Mouse (Mus musculus) heart, postnatal 0 days (tissue): Measurements from ENCODE around the gene Ppm1g. TPM values are rescaled to one million over a fixed set of nuclear protein-coding genes. Genes with fewer than 3 reads are reported as not detected.

Experiments
- ATAC-seq: fragments of 200-750 bp; cut with Nextera tagmentation; 2 replicates; pipeline ENCODE4 v1.8.0; 2017; ENCODE audit warnings: low read depth, moderate number of reproducible peaks, moderate library complexity; ENCODE audit not compliant: insufficient read depth
- DNase-seq: peaks from one replicate; pipeline ENCODE4 v3.0.0-alpha.2; 2016; ENCODE audit warnings: low spot score
- H3K27ac ChIP-seq: fragments of 300-500 bp; sonication (generic); 2 replicates; pipeline ENCODE4 v1.5.1; 2014; ENCODE audit warnings: low read depth, mild to moderate bottlenecking
- H3K27me3 ChIP-seq: fragments of 300-500 bp; sonication (generic); 2 replicates; pipeline ENCODE4 v1.6.1; 2014; ENCODE audit warnings: low read length, mixed read lengths; ENCODE audit not compliant: control insufficient read depth, insufficient read depth
- H3K36me3 ChIP-seq: fragments of 300-500 bp; sonication (generic); replicated peaks from 2 replicates; pipeline ENCODE4 v1.6.1; 2014; ENCODE audit warnings: low read length, mixed read lengths; ENCODE audit not compliant: control insufficient read depth, insufficient read depth
- H3K4me1 ChIP-seq: fragments of 300-500 bp; sonication (generic); 2 replicates; pipeline ENCODE4 v1.6.1; 2014; ENCODE audit warnings: antibody characterized with exemption; ENCODE audit not compliant: control insufficient read depth, insufficient read depth
- H3K4me2 ChIP-seq: fragments of 300-500 bp; sonication (generic); 2 replicates; pipeline ENCODE4 v1.6.1; 2014; ENCODE audit warnings: low read depth, mild to moderate bottlenecking, low read length, moderate library complexity
- H3K4me3 ChIP-seq: fragments of 300-500 bp; sonication (generic); 2 replicates; pipeline ENCODE4 v1.5.1; 2014; ENCODE audit warnings: low read depth, low read length
- H3K9ac ChIP-seq: fragments of 300-500 bp; sonication (generic); replicated peaks from 2 replicates; pipeline ENCODE4 v1.6.1; 2014; ENCODE audit warnings: low read depth, low read length, mixed read lengths
- H3K9me3 ChIP-seq: fragments of 300-500 bp; sonication (generic); replicated peaks from 2 replicates; pipeline ENCODE4 v1.6.1; 2016; ENCODE audit warnings: low read length; ENCODE audit not compliant: control insufficient read depth
- CTCF ChIP-seq: IDR thresholded peaks from 2 replicates; pipeline ENCODE4 v1.5.1; 2016; ENCODE audit warnings: antibody characterized with exemption, control low read depth, low read depth
- EP300 ChIP-seq: IDR thresholded peaks from 2 replicates; pipeline ENCODE4 v1.6.1; 2016; ENCODE audit warnings: antibody characterized with exemption, low read depth
- WGBS: fragments of 180-500 bp; shearing (Covaris S2); extraction: QIAGEN DNeasy Blood & Tissue Kit; methylation state at CpG from one replicate; pipeline ENCODE4 v1.1.7; 2014; 5-methylcytosine and 5-hydroxymethylcytosine counted together
- polyA plus RNA-seq: library from polyadenylated mRNA; unstranded; fragments of >200 nt; fragmentation: Nextera tagmentation; extraction: Ambion mirVana; gene quantifications from 2 replicates; pipeline ENCODE4 v1.2.1, GENCODE M21; 2015
- total RNA-seq: library from RNA; depleted of rRNA; stranded (reverse); fragments of >200 nt; gene quantifications from 2 replicates; pipeline ENCODE4 v1.2.3, GENCODE M21; 2014; ENCODE audit warnings: low replicate concordance

Gene Ppm1g
- total and polyA plus RNA-seq, 2 experiments from 2014 or later: 51.7 to 68.0 TPM

DNA sequence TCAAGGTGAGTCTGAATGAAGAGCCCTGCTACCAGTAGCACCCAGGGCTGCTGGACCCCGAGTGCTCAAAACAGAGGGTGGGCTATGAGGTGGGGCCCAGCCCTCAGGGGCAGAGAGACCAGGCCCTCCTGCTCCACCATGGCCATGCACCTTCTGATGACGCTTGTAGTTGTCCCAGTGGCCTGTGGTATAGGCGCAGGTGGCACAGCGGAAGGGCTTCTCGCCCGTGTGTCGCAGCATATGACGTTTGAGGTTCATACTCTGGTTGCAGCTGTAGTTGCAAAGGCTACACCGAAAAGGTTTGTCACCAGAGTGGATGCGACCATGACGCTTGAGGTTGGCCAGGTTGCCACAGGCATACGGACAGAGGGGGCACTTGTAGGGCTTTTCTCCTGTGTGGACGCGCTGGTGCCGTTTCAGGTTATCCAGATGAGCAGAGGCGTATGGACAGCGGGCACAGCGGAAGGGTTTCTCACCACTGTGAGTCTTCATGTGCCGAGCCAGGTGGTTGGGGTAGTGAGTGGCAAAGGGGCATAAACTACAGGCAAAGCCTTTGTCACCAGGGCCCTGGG lies 21.1 kb downstream of the Ppm1g start:
- Histone ChIP-seq H3K4me3 (no peak overlapping the region), H3K27me3 (no peaks in the 10 kb centered on the region), H3K27ac (no peak overlapping the region), H3K4me1 (peaks cover 9% of the 10 kb centered on the region), H3K4me2 (no peak overlapping the region), H3K9me3 (0 out of 2 replicates have a peak, but pooled peaks cover 4% of the 10 kb centered on the region), H3K9ac (no peak overlapping the region), H3K36me3 (peaks cover 75% of the 10 kb centered on the region)
- ATAC-seq (no peak), DNase-seq (no peak)
- no peak for TF ChIP-seq CTCF
- no peak for TF ChIP-seq EP300
- WGBS: 88% methylated on average over 19 of the region's 19 CpGs

DNA sequence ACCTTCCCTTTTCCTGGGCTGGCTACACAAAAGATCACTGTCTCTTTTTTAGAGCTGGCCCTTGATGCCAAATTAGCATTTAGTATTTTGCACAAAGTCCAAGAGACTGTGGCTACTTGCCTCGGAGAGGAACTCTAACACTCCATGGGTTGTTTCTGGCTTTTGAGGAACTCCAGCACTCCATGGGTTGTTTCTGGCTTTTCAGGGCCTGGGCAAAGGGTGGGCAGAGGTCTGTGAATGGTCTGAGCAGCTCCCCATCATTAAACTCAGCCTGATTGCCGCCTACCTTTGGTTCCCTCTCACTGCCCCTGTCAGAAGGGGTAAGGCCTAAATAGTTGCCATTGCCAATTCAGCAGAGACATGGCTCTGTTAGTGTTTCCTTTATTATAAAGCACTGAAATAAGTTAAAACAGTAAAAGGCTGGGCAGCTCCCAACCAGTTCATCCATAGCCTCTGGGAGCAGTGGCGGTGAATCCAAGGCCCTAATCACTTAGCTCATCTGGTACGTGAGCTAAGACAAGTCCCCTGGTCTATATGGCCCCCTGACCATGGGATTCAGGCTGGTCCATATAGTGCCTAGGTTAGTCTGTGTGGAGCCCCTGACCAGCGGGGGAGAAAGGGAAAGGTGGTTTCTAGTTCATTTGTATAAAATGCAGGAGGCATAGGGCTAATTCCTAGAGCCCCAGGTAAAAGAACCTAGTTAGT lies 21.7 kb downstream of the Ppm1g start:
- Histone ChIP-seq H3K27ac (no peak overlapping the region), H3K4me3 (no peak overlapping the region), H3K4me1 (peaks cover 15% of the 10 kb centered on the region), H3K9ac (no peak overlapping the region), H3K27me3 (no peaks in the 10 kb centered on the region), H3K9me3 (0 out of 2 replicates have a peak, but pooled peaks cover 4% of the 10 kb centered on the region), H3K4me2 (no peak overlapping the region), H3K36me3 (peaks cover 68% of the 10 kb centered on the region)
- DNase-seq (no peak), ATAC-seq (no peak)
- TF ChIP-seq CTCF (no peak), EP300 (no peak)
- WGBS: 81% methylated on average over 5 of the region's 5 CpGs

DNA sequence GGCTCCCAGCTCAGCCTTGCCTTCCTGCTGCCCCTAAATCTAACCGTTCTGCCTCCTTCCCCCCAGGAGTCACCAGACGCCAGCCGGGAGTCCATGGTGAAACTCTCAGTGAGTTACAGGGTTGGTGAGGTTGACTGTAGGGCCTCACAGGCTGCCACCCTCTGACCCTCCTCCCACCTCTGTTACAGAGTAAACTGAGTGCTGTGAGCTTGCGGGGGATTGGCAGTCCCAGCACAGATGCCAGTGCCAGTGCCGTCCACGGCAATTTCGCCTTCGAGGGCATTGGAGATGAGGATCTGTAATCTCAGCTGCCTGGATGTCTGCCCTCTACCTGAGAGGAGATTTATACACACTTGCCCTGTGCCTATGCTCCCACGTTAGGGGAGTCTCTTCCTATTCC lies 22.3 kb downstream of the Ppm1g start:
- Histone ChIP-seq H3K9me3 (0 out of 2 replicates have a peak, but pooled peaks cover 4% of the 10 kb centered on the region), H3K4me3 (no peak overlapping the region), H3K4me1 (peaks cover 16% of the 10 kb centered on the region), H3K27me3 (no peaks in the 10 kb centered on the region), H3K4me2 (no peak overlapping the region), H3K36me3 (peaks cover 62% of the 10 kb centered on the region), H3K9ac (no peak overlapping the region), H3K27ac (no peak overlapping the region)
- 77% methylated on average over 9 of the region's 9 CpGs for WGBS
- no peak for ATAC-seq
- DNase-seq: no peak
- TF ChIP-seq CTCF (no peak), EP300 (no peak)

DNA sequence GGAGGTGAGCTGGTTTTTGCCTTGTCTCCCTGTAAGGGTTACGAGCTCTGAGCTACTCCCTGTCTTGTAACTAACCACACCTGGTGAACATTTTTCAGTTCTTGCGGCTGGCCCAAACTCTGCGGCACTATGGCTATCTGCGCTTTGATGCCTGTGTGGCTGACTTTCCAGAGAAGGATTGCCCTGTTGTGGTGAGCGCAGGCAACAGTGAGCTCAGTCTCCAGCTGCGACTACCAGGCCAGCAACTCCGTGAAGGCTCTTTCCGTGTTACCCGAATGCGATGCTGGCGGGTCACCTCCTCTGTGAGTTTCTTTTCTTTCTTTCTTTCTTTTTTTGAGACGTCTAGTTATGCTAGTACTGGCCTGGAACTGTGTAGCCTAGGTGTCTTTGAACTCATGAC lies 23.4 kb downstream of the Ppm1g start:
- ATAC-seq (no peak), DNase-seq (no peak)
- Histone ChIP-seq H3K9ac (no peak overlapping the region), H3K27ac (no peak overlapping the region), H3K4me2 (no peak overlapping the region), H3K4me1 (peaks cover 14% of the 10 kb centered on the region), H3K9me3 (0 out of 2 replicates have a peak, but pooled peaks cover 4% of the 10 kb centered on the region), H3K27me3 (no peaks in the 10 kb centered on the region), H3K36me3 (peaks cover 58% of the 10 kb centered on the region), H3K4me3 (no peak overlapping the region)
- no peak for TF ChIP-seq EP300
- TF ChIP-seq CTCF: no peak
- WGBS: 94% methylated on average over 12 of the region's 12 CpGs

DNA sequence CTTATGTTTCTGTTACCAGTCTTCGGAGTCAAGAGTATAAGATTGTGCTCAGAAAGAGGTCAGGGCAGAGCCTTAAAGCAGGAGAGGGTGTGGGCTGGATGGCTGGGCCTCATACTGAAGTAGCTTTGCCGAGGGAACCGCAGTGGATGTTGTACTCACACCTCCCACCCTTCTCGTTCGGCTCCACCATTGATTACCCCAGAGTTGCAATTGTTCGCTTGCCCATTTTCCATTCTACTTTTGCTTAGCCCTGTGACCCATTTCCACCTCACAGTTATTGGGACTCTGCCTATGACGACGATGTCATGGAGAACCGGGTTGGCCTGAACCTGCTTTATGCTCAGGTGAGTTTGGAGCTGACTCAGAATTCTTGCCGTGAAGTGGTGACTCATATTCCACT lies 24.3 kb downstream of the Ppm1g start:
- H3K36me3 ChIP-seq: peaks cover 58% of the 10 kb centered on the region
- H3K27ac ChIP-seq: no peak overlapping the region
- no peak overlapping the region for H3K4me2 ChIP-seq
- no peak overlapping the region for H3K4me3 ChIP-seq
- 90% methylated on average over 10 of the region's 10 CpGs for WGBS
- TF ChIP-seq EP300 (no peak), CTCF (no peak)
- peaks cover 15% of the 10 kb centered on the region for H3K4me1 ChIP-seq
- 0 out of 2 replicates have a peak, but pooled peaks cover 4% of the 10 kb centered on the region for H3K9me3 ChIP-seq
- no peak overlapping the region for H3K9ac ChIP-seq
- DNase-seq (no peak), ATAC-seq (no peak)
- H3K27me3 ChIP-seq: no peaks in the 10 kb centered on the region
